Comparison of ENCODE assay signal across 13 mouse cellular contexts in genomic region chr9:62540166-62540565, GRCm38 (mm10). TPM values are rescaled to one million over a fixed set of nuclear protein-coding genes. Genes with fewer than 3 reads are reported as not detected.
DNase-seq lines count a peak whose midpoint lies in the region; ATAC-seq and TF ChIP-seq lines count a peak whose summit lies in the region.
"Had no signal": no experiment of that assay in that cellular context is flagged by ENCODE, and none has a peak within 500 bp of the region (broad histone marks: within the 10 kb centered on the region; RNA-seq: fewer than 3 reads in every experiment).

No protein-coding gene starts in this region.

- H3K9me3 ChIP-seq in embryonic facial prominence, embryonic 10.5 days: no peaks in the 10 kb centered on the region
- H3K9me3 ChIP-seq in hindbrain, embryonic 10.5 days: no peaks in the 10 kb centered on the region
- no peaks in the 10 kb centered on the region for H3K9me3 ChIP-seq in midbrain, embryonic 15.5 days
- no peaks in the 10 kb centered on the region for H3K9me3 ChIP-seq in intestine, embryonic 15.5 days
- H3K9me3 ChIP-seq: embryonic facial prominence, embryonic 13.5 days; G1E; heart, embryonic 15.5 days; liver, embryonic 15.5 days had no signal

- 84% methylated on average over 9 of the region's 9 CpGs for WGBS in embryonic facial prominence, embryonic 10.5 days
- WGBS in hindbrain, embryonic 10.5 days: 85% methylated on average over 9 of the region's 9 CpGs
- WGBS in midbrain, embryonic 15.5 days: 81% methylated on average over 9 of the region's 9 CpGs
- WGBS in intestine, embryonic 15.5 days: 79% methylated on average over 9 of the region's 9 CpGs

- H3K9ac ChIP-seq in midbrain, embryonic 15.5 days: no peak overlapping the region
- H3K9ac ChIP-seq in intestine, embryonic 15.5 days: no peak overlapping the region
- H3K9ac ChIP-seq: embryonic facial prominence, embryonic 13.5 days; heart, embryonic 15.5 days; liver, embryonic 15.5 days had no signal

- ATAC-seq in midbrain, embryonic 15.5 days (replicated peaks): no peak
- no peak for ATAC-seq in intestine, embryonic 15.5 days

- H3K27ac ChIP-seq in left cerebral cortex, adult 2 months: peak overlapping the region; percentile 87
- peak overlapping the region; percentile 74 for H3K27ac ChIP-seq in embryonic facial prominence, embryonic 10.5 days (replicated peaks)
- peak overlapping the region; percentile 83 for H3K27ac ChIP-seq in hindbrain, embryonic 10.5 days
- H3K27ac ChIP-seq in midbrain, embryonic 15.5 days: peak overlapping the region; percentile 62; the same call in 1 of the 2 replicates
- no peak overlapping the region for H3K27ac ChIP-seq in intestine, embryonic 15.5 days
- H3K27ac ChIP-seq: embryonic facial prominence, embryonic 13.5 days; heart, embryonic 15.5 days; liver, embryonic 15.5 days had no signal

- intact Hi-C loops in left cerebral cortex, adult 2 months (cut with DNase I): loop anchor here (2.0 kb wide), 1 partner anchor 63 kb away; no protein-coding TSS in a partner anchor
- intact Hi-C loops in left cerebral cortex, postnatal 4 days (cut with DNase I): no loop called here

- H3K4me1 ChIP-seq in embryonic facial prominence, embryonic 10.5 days: peaks cover 46% of the 10 kb centered on the region
- peaks cover 82% of the 10 kb centered on the region for H3K4me1 ChIP-seq in hindbrain, embryonic 10.5 days (replicated peaks)
- H3K4me1 ChIP-seq in midbrain, embryonic 15.5 days: peaks cover 46% of the 10 kb centered on the region
- peaks cover 21% of the 10 kb centered on the region for H3K4me1 ChIP-seq in intestine, embryonic 15.5 days (replicated peaks)
- H3K4me1 ChIP-seq: liver, embryonic 15.5 days had no signal

- H3K27me3 ChIP-seq in embryonic facial prominence, embryonic 10.5 days (replicated peaks; ENCODE audit: low read depth, poor library complexity, severe bottlenecking): peaks cover 87% of the 10 kb centered on the region
- H3K27me3 ChIP-seq in hindbrain, embryonic 10.5 days (ENCODE audit: insufficient read depth, poor library complexity, severe bottlenecking): peaks cover 41% of the 10 kb centered on the region
- no peaks in the 10 kb centered on the region for H3K27me3 ChIP-seq in midbrain, embryonic 15.5 days (replicated peaks)
- peaks cover 6% of the 10 kb centered on the region; the same call in 1 of the 2 replicates for H3K27me3 ChIP-seq in intestine, embryonic 15.5 days (replicated peaks)

- H3K4me2 ChIP-seq in midbrain, embryonic 15.5 days: no peak overlapping the region
- H3K4me2 ChIP-seq in intestine, embryonic 15.5 days (replicated peaks): no peak overlapping the region
- H3K4me2 ChIP-seq: embryonic facial prominence, embryonic 13.5 days; heart, embryonic 15.5 days; liver, embryonic 15.5 days had no signal

- no peak overlapping the region for H3K4me3 ChIP-seq in left cerebral cortex, adult 2 months
- no peak overlapping the region for H3K4me3 ChIP-seq in embryonic facial prominence, embryonic 10.5 days
- no peak overlapping the region for H3K4me3 ChIP-seq in hindbrain, embryonic 10.5 days
- no peak overlapping the region for H3K4me3 ChIP-seq in midbrain, embryonic 15.5 days
- H3K4me3 ChIP-seq in intestine, embryonic 15.5 days (replicated peaks): no peak overlapping the region
- H3K4me3 ChIP-seq: embryonic facial prominence, embryonic 13.5 days; heart, embryonic 15.5 days; liver, embryonic 15.5 days had no signal

- no peaks in the 10 kb centered on the region for H3K36me3 ChIP-seq in embryonic facial prominence, embryonic 10.5 days (replicated peaks)
- H3K36me3 ChIP-seq in hindbrain, embryonic 10.5 days: no peaks in the 10 kb centered on the region
- no peaks in the 10 kb centered on the region for H3K36me3 ChIP-seq in midbrain, embryonic 15.5 days (replicated peaks)
- no peaks in the 10 kb centered on the region for H3K36me3 ChIP-seq in intestine, embryonic 15.5 days
- H3K36me3 ChIP-seq: embryonic facial prominence, embryonic 13.5 days; G1E; heart, embryonic 15.5 days; liver, embryonic 15.5 days had no signal

- TF ChIP-seq CTCF in left cerebral cortex, adult 2 months (IDR thresholded peaks at IDR 0.05): no peak

- DNase-seq in left cerebral cortex, adult 2 months (ENCODE audit: extremely low spot score in 1 of 2, low spot score in 2 of 2): no peak
- DNase-seq in left cerebral cortex, postnatal 4 days: no peak
- no peak for DNase-seq in embryonic facial prominence, embryonic 10.5 days (ENCODE audit: low spot score)
- DNase-seq in hindbrain, embryonic 10.5 days (ENCODE audit: low spot score): no peak
- DNase-seq in right cerebral cortex, postnatal 14 days: no peak
- no peak for DNase-seq in layer of hippocampus, adult 11-12 months (ENCODE audit: low spot score)
- DNase-seq: lung, postnatal 36 days had no signal

RNA-seq across cellular contexts. Expression of gene Coro2b, which starts 3.3 kb away (rescaled TPM):
- 100 to 1,000 TPM; 178 to 185 TPM for total RNA-seq in left cerebral cortex, adult 2 months (2021)
- total RNA-seq in left cerebral cortex, postnatal 4 days (2021): 10 to 100 TPM; 91.2 to 95.5 TPM
- polyA plus RNA-seq in embryonic facial prominence, embryonic 10.5 days (2016; fragmentation: Nextera tagmentation; extraction: Ambion mirVana): 7.6 and 9.5 TPM in 2 replicates
- polyA plus RNA-seq in hindbrain, embryonic 10.5 days (2016; fragmentation: Nextera tagmentation; extraction: Ambion mirVana): 17.5 and 30.7 TPM in 2 replicates
- polyA plus RNA-seq in midbrain, embryonic 15.5 days (2015; fragmentation: Nextera tagmentation; extraction: Ambion mirVana): 34.7 and 35.1 TPM in 2 replicates
- 7.6 and 8.8 TPM in 2 replicates for polyA plus RNA-seq in intestine, embryonic 15.5 days (2015; fragmentation: Nextera tagmentation; extraction: Ambion mirVana)
- polyA plus RNA-seq: G1E had no signal
